Mouse (Mus musculus) layer of hippocampus, adult 9-10 months (tissue): ENCODE measurements around the gene Speg.

Experiments
- DNase-seq: peaks from one replicate; pipeline ENCODE4 v3.0.0; 2022; ENCODE audit warnings: low spot score

The Speg gene

DNA sequence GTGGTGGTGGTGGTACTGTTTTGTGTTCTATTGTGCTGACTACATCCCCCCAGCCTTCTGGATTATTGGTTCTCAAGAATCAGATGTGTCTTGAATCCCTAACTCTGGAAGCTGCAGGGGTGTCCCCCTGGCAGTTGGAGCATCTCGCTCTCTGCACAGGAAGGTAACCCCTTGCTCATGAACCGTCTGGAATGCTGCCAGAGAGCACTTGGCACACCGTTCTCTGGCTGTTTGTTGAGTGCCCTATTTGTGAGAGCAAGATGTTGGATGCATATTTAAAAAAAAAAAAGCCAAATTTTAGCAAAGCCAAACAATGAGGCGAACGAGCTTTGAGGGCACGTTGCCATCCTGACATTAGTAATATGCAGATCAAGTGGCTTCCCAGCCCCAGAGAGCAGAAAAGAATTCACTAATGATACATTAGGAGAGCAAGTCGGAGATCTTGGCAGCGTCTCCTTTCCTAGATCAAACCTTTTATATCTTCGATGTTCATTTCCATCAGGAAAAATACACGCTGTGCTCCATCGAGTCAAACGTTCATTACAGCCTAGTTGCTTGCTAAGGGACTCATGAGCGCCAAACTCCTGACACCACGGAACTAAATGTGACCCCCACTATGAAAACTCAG, 9.5 kb upstream of the Speg start:
- DNase-seq: no peak

GRCm38 (mm10) chr1:75369360-75369983, 5.6 kb upstream of the Speg start:
- DNase-seq: no peak

DNA sequence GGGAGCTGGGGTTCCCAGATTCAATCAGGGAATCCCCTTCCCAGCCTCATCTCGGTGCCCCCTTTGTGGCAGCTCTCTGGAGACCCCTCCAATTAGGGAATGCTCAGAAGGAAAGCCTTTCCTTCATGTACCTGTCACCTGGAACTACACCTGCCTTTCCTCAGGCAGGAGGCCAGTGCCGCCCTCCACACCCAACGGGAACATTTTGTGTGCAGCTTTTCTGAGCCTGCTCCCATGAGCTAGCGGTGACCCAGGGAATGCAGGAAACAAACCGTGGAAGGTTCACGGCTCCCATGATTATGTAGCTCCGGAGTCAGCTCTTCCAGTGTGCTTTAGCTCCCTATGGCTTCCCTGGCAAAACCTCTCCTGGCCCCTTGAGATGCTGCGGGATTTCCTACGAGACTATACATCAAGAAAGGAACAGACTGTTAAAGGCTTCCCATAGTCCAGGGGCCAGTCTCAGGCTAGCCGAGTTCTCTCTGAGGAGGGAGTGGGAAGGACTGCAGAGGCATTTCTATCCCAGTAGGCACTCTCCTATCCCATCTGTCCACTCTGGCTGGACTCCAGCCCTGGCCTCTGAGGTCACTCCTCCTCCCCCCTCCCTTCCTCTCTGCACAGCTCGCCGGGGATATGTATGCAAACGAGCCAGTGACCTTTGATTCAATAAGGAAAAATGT, 5.0 kb upstream of the Speg start:
- DNase-seq: no peak

DNA sequence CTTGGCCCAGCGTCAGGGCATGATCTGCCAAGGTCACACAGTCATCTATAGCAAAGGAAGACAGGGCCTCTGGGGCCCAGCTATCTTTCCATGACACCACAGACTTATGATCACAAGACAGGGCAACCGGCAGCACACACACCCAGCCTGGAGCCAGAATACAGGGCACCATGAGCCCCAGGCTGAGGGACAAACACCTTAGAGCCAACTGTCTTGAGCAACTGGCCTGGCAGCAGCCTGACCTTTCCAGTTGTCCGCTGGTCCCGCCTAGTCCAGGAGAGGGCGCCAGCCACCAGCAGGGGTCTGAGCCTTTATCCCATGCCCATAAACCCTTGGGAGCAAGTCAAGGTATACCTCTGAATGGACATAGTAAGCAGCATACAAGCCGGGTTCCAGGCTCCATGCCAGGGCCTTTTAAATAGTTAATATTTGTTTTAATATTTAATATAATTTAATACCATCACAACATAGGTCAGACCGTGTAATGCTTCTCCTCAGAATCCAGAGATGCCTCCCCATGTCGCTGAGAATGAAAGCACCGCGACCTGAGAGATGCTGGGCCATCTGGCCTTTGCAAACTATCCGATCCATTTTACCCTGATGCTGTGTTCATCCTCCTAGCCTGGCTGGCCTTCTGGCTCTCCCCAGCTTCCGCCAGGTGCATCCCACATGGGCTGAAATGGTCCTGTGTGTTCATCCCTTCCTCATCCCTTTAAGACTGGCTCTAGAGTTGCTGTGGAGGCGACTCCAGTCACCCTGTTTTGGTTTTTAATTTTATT, 3.6 kb upstream of the Speg start:
- DNase-seq: no peak

- no peak for DNase-seq
These were observed 2.6 kb upstream of the Speg start for GRCm38 (mm10) chr1:75372450-75372849.

- no peak for DNase-seq
These were observed 1.8 kb upstream of the Speg start for GRCm38 (mm10) chr1:75373276-75373675.

DNA sequence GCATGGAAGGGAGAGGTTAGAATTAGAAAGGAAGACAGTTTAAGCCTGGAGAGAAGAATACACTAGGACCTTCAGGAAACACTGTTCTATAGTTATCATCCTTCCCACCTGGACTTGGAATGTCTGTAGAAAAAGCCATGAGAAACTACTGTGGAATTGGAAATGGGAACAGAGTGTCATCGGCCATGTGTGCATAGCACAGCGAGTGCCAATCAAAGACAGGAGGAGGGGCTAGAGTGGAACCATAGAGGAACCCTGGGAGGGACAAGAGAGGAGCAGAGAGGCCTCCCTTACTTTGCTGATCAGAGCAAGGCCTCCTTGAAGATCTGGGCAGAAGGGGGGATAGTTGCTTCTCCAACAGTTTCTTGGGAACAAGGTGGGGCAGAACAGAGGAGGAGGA, 4.1 kb downstream of the Speg start:
- DNase-seq: no peak

DNA sequence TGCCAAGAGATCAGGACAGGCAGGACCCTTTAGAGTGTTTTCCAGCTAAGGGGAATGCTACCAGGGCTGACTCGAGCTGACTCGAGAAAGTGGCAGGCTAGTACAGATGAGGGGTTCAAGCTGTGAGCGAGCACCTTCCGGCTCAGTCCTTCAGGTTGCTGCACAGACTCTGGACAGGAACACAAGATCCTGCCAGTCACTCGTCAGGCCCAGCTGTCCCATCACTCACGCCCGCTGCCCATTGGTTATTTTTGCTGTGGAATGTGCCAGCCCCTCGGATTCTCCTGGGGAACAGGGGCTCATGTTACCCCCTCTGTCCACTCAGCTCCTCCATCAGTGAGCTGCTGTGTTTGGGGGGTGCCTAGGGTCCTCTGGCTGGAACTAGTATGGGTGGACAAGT, 4.8 kb downstream of the Speg start:
- no peak for DNase-seq

DNA sequence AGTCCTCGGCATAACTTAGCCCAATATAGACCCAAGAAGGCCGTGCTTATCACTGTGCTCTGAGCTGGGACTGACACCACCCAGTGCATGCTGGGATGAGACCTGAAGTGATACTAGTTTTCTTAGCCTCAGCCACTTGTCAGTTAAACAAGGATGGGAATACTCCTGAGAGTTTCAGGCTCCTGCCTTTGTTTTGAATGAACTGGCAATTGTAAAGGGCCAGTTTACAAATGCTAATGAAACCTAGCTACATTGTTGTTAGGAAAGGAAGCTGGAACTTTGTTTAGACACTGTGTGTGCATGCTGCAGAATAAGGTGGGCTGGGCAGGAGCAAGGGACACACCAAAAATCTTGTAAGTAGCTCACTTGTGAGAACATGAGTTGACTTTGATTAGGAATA, 5.9 kb downstream of the Speg start:
- no peak for DNase-seq

DNA sequence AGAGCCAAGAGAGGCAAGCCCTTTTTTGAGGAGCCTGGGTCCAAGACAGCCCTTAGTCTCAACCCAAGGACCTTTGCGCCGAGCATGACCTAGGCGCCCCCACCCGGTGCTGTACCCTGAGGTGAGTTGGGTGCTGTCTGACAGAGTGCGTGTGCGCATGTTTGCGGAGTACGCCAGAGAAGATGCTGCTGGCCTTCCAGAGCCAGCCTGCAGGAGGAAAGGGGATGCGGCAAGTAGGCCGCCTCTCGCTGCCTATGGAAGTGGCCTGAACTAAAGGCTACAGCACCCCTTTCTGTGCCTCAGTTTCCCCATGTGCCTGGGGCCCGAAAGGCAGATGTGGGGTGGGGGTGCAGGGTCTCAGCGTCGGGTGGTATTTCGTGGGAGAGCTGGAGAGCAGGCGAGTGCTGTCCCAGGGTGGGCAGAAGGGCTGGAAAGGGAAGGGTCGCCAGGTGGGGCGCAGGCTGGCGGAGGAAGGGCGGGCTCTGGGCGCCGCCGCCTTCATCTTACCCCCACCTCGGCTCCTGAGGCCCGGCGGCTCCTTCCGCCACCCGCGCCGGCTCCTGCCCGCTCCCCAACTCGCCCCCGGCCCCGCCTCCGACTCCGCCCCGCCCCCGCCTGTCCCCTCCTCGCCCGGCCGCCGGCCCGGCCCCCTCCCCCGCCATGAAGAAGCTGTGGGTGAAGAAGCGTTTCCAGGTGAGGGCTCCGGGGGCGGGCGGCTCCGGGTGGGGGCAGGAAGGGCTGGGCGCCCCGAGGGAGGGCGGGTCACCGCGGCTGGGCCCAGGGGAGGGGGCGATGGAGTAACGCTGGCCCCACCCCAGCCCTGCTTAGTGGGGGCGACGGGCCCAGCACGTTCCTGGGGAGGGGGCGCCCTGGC, 6.6 kb downstream of the Speg start:
- DNase-seq: no peak

DNA sequence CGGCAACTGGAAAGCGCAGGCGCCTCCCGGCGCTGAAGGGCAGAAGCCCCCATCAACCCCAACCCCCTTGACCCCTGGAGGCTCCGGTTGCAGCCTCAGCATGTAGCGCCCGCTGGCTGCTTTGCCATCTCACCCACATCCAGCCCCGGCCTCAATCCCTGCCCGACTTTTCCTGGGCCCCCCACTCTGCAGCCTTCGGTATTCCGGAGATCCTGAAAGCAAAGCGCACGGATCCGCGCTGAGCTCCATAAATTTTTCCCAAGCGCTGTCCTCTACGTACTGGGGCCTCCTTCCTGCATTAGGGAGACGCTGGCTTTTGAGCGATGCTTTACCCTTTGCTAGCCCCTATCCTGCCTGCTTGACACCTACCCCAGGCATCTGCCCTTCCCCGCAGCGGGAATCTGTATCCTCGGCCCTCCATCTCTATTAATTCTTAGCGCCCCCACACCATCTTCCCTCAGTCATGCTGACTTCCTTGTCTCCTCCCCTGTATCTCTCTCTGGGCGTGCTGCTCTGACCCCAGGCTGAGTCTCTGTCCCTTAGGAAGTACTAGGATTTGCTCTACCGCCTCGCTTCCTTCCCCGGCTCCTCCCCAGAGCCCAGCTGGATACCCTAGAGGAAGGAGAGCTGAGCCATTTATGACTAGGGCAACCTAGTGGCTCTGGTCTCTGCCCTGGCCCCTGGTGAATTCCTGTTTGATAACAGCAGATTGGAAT, 7.4 kb downstream of the Speg start:
- no peak for DNase-seq

GRCm38 (mm10) chr1:75384470-75385141, 9.5 kb downstream of the Speg start:
- no peak for DNase-seq

GRCm38 (mm10) chr1:75385142-75385730, 10.1 kb downstream of the Speg start:
- no peak for DNase-seq

DNA sequence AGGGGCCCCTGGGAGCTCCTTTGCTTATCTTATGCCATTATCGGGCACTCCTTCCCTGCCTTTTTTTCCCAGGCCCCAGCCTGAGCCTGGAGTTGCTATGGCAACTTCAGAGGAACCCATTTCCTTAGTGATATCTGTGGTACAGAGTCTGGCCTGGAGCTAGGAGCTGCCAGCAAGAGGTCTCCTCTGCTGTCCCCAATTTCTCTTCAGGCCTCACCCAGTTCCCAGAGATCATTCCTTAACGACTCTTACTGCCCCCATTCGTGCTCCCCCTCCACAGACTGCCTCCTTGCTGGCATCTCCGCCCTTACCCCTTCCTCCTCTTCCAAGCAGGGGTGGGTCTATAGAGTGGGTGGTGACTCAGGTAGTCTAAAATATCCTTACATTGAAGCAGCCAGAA, 11.1 kb downstream of the Speg start:
- DNase-seq: no peak

GRCm38 (mm10) chr1:75387469-75387928, 12.4 kb downstream of the Speg start:
- DNase-seq: no peak

GRCm38 (mm10) chr1:75387929-75388897, 13.1 kb downstream of the Speg start:
- no peak for DNase-seq

DNA sequence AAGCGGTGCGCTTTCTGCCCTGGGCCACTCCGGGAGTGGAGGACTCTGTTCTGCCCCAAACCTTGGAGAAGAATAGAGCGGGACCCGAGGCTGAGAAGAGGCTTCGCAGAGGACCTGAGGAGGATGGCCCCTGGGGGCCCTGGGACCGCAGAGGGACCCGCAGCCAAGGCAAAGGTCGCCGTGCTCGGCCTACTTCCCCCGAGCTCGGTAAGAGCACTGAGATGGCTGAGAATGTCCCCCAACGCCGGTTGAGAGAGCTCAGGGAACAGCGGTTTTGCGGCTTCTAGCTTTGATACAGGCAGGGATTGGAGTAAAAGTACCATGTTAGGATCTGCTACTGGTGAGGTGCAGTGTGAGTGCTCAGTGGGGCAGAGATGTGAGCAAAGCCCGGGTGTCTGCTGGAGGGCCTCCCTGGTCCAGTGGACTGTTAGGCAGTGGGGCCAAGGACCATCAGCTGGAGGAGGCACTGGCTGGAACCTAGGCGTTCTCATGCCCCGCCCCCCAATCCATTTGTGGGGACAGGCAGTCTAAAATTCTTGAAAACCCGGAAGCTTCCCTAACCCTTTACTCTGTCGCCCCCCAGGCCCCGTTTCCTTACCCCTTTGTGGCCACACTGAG, 13.9 kb downstream of the Speg start:
- no peak for DNase-seq

GRCm38 (mm10) chr1:75393139-75393538, 18.0 kb downstream of the Speg start:
- no peak for DNase-seq
